Mouse (Mus musculus): ENCODE results near the gene Eif2b5. TPM values are rescaled to one million over a fixed set of nuclear protein-coding genes. Genes with fewer than 3 reads are reported as not detected.
"Not testable (repeated sequence)": the region's sequence is repeated elsewhere in the genome, so short reads cannot be mapped to it uniquely, and the experiment has no call there.

The Eif2b5 gene
- 10 to 100 TPM; 50.0 to 50.1 TPM for total RNA-seq (2021)
- long read RNA-seq, experiment 1, transcript Eif2b5-201 (16 exons, 2,554 nt) = major isoform, 73 of 104 reads
- long read RNA-seq, experiment 1, partial matches to known transcripts = 25 of 104 reads
- long read RNA-seq, experiment 1, other reads (novel, unspliced or antisense) = 6 of 104 reads
- long read RNA-seq, experiment 2, transcript Eif2b5-201 (16 exons, 2,554 nt) = major isoform, 105 of 134 reads
- long read RNA-seq, experiment 2, partial matches to known transcripts = 20 of 134 reads
- long read RNA-seq, experiment 2, other reads (novel, unspliced or antisense) = 9 of 134 reads

DNA sequence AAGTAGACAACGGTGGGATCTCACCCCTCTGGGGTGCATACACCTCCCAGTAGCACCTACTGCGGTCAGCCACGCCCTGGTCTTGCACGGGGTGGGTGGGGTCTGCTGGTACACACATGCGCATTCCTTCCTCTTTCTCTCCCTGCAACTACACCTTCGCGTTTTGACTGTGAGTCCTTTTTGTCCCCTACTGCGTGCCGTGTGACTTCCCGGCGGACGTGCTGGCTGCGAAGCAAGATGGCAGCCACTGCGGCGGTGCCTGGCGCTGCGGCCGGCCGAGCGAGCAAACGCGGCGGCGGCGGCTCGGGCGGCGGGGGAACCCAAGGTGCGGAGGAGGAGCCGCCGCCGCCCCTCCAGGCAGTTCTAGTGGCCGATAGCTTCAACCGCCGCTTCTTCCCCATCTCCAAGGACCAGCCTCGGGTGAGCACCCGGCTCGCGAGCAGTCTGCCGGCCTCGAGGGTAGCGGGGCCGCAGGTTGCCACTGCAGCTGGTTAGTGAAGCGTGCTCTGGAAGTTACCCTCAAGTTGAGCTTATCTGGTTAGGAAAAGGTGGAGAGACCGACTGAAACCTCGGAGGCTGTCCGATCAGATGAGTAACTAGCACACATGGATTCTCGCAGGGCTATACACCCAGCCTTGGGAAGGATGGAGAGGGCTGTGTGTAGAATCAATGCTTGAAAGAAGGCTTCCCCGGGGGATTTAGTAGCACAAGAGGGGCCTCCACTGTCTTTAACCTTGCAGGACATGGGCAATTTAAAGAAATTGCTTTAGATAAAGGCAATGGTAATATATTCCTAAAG, at the start of gene Eif2b5:
Gene Eif2b5, plus strand, starts transcription at position 141 of the 799 bp plus-strand sequence.
- peak; percentile 93 for DNase-seq

DNA sequence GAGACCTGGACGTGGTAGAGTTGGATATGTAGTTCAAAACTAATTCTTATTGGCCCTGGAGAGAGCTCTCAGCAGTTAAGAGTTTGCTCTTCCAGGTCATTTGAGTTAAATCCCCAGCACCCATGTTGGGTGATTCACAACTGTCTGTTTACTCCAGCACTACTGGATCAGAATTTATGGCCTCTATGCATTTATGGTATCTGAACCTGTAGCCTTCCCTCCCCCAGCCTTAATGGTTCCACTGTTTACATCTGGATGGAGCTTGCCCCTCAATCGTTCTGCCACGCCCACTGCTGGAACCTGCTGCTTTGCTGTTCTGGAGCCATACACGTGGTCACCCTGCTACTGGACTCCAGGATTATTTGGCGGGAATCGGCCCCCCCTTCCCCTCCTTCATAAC, 46.8 kb upstream of the Eif2b5 start:
- no peak for DNase-seq

DNA sequence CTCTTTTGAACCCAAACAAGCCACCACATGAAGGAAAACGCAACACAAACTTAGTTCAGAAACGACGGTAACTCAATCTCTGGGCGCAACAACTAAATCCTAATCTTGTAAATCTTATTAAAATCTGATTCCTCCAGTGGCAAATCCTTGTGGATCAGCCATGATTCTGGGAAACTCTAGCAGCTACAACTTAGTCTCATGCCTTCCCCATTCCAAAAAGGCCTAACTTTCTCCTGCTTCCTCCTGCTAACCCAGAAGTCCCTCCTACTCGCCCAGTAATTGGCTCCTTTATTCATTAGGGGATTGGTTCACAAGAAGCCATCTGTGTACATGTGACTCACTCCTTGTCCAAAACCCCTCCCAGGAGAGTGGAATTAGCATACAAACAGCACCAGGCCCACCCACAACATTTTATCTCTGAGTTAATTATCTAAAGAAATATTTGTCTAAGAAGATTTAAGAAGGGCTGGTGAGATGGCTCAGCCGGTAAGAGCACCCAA, 44.4 kb upstream of the Eif2b5 start:
- no peak for DNase-seq

DNA sequence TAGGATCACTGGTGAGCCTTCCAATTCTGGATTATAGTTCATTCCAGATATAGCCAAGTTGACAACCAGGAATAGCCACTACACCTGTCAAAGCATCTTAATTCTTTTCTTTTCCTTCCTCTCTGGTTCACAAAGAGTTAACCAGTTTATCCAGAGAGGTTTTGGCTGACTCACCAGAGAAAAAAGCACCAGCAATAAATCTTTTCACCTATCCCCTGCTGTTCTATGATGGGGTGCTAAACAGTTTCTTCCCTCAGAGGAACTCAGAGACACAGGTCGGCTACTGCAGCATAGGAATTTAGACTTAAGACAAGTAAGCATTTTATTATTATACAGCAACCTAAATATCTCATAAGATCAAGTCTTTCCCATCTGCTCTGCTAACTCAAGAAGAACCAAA, 42.5 kb upstream of the Eif2b5 start:
- DNase-seq = no peak

DNA sequence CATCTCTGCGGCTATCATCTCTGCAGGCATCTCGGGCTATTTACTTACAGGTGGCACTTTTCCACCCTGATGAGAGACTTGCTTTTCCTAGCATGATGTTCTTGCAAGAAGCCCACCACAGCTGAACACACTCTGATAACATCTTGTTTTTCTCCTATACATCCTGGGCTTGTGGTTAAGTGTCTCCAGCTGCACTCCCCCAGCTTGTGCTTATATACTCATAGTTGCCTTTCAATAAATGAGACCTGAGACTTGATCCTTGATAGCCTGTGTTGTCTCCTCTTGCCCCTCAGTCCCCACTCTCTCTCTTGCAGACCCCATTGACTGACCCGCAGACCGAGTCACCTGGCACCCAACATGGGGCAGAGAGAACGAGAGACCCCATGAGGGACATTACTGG, 39.9 kb upstream of the Eif2b5 start:
- DNase-seq = not testable (repeated sequence)

DNA sequence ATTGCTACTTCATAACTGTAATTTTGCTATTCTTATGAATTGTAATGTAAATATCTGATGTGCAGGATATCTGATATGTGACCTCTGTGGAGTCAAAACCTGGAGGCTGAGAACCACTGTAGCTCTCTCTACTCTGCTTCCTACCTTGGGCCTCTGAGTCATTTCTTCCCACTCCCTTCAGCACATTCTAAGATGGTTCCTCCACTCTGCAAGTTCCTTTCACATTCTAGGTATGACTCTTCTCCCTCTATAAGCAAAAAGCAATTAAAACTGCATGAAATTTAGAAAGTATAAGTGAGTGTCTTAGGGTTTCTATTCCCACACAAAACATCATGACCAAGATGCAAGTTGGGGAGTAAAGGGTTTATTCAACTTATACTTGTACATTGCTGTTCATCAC, 33.9 kb upstream of the Eif2b5 start:
- DNase-seq = no peak

DNA sequence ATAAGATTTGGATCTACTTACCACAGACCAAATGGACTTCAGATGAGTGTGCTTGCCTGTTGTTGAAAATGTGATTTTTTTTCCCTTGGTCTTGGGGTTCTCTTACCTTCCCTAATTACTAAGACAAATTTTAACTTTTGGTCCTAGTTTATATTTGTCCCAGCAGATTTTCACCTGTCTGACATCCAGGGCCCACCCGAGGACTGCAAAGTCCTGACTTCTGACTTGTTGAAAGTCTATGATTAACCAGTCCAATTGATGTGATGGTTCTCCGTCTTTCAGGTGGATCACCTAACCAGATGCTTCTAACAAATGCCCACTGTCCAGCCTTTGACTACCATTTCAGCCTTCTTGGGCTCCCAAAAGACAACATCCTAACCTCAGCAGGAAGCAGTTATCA, 27.6 kb upstream of the Eif2b5 start:
- DNase-seq = no peak

DNA sequence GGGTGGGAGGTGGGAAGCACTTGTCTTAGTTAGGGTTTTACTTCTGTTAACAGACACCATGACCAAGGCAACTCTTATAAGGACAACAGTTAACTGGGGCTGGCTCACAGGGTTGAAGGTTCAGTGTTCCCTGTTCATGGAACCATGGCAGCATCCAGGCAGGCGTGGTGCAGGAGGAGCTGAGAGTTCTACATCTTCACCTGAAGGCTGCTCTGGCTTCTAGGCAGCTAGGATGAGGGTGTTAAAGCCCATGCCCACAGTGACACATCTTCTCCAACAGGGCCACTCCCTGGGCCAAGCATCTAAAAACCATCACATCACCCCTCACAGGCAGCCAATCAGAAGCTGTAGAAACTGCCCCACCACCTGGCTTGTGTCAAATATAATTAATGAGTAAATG, 26.9 kb upstream of the Eif2b5 start:
- no peak for DNase-seq

DNA sequence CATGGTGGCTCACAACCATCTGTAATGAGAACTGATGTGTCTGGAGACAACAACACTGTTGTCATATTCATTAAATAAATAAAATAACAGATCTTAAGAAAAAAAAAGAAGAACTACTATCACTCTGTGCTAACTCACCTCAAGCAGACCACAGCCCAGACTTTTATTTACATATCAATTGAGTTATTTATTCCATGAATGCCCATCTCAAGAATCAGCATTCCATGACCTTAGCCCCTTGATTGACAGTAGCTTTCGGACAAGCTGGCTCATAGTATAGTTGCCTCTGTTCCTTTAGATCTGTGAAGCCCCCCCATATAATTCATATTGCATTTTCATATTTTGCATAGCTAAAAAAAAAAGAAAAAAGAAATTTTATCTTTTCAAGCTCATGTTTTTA, 24.9 kb upstream of the Eif2b5 start:
- no peak for DNase-seq

DNA sequence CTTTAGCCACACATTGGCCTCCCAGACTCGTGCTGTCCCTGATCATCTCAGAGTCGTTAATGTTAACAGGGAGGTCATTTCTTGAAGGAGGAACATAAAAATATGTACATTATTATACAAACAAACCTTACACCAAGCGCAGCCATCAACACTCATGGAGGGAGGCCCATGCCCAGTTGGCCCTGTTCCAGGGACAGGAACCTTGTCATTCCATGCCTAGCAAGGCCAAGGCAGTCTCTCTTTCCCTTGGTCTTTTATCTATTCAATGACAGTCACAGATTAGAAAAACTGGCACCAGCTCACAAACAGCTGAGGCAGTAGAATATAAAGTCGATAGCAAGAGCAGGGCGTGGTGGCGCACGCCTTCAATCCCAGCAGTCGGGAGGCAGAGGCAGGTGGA, 24.4 kb upstream of the Eif2b5 start:
- DNase-seq = no peak

DNA sequence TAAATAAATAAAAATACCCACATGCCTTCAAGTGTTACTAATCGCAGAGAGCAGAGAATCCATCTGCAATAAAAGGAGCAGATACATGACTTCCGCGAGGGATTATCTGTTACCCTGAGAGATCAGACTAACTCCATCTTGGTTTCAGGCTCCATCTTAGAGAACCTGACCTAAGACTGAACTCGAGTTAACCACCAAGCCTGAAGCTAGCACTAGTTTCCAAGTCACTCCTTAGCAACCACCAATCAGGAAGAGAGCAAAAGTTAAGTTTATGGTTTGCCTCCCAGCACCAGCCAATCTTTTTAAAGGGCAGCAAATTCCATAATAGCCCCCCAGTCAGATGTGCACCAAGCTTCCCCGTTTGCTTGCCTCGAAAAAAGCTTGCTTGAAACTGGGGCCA, 23.8 kb upstream of the Eif2b5 start:
- no peak for DNase-seq

DNA sequence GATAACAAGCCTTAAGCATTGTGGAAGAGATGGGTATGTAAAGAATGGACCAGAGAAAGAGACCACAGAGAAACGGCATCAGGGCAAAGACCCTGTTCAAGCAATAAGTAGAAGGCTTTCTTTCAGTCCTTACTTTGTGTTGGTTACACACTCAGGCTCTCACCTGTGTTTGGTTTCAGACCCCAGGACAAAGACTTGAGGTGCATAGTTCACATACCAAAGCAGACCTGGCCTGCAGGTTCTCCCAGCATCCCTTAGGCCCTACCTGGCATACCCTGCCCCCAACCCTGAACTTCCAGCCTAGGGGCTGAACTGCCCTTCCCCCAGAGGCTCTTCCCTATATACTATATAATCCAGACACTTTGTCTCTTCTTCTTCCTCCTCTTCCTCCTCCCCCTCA, 23.3 kb upstream of the Eif2b5 start:
- DNase-seq = no peak

DNA sequence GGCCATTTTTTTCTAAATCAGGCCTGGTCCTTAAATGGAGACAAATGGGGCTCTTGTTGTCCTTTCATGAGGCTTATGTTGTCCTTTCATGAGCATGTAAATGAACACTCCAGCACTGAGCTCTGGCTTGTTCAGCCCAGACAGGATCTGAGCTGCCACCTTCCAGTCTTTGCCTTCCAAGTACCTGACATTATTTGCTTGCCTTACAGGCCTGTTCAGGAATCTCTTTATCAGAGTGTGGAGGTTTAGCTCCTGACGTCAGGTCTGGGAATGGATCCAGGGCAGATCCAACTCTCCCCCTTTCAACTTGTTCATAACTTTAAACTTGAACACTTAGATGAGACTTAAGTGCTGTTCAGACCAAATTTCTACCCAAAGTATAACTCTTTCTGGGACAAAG, 21.8 kb upstream of the Eif2b5 start:
- no peak for DNase-seq

DNA sequence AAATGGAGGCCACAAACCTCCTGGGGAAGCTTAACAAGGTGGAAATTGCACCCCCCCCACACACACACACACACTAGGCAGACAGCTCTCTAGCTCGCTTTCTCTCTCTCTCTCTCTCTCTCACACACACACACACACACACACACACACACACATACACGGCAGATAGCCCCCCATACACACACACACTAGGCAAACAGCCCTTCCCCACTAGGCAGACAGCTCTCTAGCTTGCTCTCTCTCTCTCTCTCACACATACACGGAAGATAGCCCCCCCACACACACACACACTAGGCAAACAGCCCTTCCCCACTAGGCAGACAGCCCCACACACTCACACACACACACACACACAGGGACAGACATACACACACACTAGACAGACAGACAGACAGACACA, 21.3 kb upstream of the Eif2b5 start:
- DNase-seq = no peak

DNA sequence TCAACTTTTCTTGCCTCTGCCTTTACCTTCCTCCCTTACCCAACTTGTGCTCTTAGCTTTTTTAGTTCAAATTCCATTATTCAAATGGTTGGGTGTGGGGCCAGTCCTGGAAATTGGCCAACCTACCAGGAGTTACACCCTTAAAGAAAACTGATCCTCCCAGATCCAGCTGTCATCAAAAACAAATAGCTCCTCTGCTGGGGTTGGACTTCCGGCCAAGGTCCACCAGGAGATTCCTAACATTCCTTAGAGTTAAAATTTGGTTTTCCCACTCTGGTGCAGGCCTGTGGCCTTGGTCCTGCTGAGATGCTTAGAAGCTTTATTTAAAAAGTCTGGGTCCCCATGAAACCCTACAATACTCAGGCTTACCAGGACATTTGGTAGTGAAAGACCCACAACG, 20.1 kb upstream of the Eif2b5 start:
- no peak for DNase-seq

DNA sequence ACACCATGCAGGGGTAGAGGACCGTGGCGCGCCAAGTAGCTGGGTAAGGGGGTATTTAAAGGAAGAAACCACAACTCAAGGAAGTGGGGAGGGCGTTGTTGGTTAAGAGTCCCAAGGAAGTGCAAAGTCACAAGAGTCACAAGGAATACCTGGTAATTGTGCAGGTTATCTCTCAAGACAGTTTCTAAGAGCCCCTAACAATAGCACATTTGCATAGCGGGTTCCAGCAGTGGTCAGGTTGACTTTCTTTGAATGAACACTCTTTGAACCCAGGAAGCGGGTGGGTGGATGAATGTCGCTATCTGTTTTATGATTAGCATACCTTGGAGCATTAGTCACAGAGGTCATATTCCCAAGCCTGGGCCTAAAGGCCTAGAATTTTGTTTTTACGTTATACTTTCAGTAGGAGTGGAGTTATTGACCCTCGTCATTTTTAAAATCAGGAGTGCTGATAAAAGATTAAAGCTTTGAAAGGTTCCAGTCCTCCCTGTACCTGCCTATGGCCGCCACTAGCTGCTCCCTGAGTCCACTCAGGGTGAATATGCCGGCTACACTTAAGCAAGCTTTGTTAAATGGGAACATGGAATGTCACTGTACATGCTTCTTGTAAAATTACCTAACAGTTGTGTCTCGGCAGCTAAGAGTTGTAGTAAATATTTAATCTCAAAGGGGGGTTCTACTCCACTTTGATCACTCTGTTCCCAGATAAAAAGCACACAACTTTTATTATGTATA, 19.4 kb upstream of the Eif2b5 start:
- not testable (repeated sequence) for DNase-seq

DNA sequence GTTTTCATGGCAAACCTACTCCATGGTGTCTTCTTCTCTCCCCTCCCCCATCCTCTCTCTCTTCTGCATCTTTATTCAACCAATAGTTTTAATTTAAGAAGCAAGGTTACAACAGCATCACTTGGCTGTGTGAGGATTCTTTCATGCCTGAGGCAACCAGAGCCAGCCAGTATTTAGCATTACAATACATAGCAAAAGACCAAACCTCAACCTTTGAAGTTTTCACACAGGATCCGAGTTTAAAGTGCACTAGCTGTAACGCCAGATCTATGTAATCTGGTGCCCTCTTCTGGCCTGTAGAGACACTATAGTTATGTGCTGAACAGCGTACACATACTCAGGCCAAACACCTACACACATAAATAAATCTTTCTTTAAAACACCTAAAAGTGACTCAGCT, 18.5 kb upstream of the Eif2b5 start:
- no peak for DNase-seq

DNA sequence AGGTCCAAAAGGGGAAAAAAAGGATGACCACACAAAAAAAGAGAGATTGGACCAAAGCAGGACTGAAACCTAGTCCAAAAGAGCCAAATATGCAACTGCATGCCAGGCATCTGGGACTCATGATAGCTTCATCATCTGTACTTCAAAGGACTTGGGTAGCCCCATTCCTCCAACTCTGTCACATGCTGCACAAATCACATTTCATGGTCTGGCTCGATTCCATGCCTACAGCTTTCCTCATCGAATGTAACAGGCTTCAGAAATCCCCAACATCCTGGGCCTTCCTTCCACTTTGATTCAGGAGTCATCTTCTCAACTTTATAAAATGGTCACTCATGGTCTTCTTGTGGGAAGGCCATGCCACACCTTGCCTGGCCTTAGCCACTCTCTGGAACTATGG, 16.9 kb upstream of the Eif2b5 start:
- no peak for DNase-seq

DNA sequence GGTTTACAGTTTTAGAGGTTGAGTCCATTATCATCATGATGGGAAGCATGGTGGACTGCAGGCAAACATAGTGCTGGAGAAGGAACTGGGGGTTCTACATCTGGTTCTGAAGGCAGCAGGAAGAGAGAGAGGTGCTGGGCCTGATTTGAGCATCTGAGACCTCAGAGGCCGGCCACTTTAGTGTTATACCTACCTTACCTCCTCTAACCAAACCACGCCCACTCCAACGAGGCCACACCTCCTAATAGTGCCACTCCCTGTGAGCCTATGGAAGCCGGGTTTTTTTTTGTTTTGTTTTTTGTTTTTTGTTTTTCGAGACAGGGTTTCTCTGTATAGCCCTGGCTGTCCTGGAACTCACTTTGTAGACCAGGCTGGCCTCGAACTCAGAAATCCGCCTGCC, 14.9 kb upstream of the Eif2b5 start:
- DNase-seq = not testable (repeated sequence)

DNA sequence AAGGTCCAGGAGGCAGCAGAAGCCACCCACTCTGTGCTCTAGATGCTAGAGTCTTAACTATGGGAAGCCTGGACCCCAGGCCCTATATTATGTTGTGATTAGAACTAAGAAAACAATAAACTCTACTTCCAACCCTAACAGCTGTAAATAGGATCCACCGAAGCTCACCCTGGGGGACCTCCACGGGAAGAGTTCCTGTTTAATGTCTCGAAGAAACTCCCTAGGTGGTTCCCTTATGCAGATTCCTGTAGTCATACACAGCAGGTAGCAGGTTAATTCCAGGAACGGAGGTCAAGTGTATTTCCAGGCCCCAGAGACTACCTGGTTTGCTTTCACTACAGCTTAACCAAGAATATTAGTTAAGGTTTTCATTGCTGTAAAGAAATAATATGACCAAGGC, 13.6 kb upstream of the Eif2b5 start:
- no peak for DNase-seq

DNA sequence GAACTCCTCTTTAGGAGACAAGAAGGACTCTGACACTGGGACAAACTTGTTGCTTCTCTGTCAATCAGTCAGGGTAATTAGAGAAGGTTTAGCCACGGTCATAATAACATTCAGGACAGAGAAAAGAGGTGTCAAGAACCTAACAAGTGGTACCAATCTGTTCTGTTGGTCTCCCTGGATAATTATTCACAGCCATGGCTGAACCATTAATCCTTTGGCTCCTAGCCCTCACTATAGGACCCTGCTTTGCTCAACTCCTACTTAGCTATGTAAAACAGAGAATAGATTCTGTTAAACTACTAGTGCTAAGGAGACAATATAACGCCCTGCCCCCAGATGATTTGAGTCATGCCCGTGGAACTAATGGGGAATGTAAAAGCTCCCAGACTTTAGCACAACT, 12.6 kb upstream of the Eif2b5 start:
- DNase-seq = no peak

DNA sequence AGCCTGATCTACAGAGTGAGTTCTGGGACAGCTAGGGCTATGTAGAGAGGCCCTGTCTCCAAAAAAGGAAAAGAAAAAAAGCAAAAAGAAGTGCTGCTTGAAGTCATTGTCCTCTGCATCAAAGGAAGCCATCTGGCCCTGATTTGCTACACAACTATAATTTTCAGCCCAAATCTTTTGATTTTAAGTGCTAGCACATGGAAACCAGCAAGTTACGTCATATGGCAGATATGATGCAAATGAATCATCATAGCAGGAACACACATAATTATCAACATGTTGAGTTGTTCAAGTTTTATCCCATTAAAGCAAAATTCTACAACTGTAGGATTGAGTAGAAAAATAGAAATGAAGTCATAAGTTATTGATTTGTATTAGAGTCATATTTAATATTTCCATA, 10.5 kb upstream of the Eif2b5 start:
- no peak for DNase-seq

DNA sequence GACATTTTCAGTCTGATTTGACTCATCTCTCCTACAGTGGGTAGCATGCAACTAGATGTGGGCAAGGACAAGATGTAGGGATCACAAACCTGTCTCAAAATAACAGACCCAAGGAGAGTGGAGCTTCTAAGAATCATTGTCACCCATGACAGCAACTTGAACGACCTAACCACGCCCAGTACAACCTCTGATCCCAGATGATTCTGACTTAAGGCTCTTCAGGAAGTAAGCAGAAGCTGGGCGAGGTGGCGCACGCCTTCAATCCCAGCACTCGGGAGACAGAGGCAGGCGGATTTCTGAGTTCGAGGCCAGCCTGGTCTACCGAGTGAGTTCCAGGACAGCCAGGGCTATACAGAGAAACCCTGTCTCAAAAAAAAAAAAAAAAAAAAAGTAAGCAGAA, 9.9 kb upstream of the Eif2b5 start:
- not testable (repeated sequence) for DNase-seq
